Mouse (Mus musculus) thymus, adult 2 months (tissue): ENCODE data around the gene Srgap1.

Source experiments
- CTCF ChIP-seq: fragments of 200-500 bp; IDR thresholded peaks from 2 replicates; pipeline ENCODE4 v1.5.1; 2012; ENCODE audit warnings: mild to moderate bottlenecking, control low read depth, low read length, moderate library complexity, borderline replicate concordance; ENCODE audit not compliant: control insufficient read depth, poor library complexity, insufficient read depth; ENCODE audit errors: extremely low read depth
- POLR2A ChIP-seq: fragments of 200-500 bp; IDR thresholded peaks from 2 replicates; pipeline ENCODE4 v1.6.1; 2012; ENCODE audit warnings: mild to moderate bottlenecking, low read length, control low read depth, moderate library complexity; ENCODE audit not compliant: control insufficient read depth, poor library complexity, insufficient read depth; ENCODE audit errors: extremely low read depth

DNA sequence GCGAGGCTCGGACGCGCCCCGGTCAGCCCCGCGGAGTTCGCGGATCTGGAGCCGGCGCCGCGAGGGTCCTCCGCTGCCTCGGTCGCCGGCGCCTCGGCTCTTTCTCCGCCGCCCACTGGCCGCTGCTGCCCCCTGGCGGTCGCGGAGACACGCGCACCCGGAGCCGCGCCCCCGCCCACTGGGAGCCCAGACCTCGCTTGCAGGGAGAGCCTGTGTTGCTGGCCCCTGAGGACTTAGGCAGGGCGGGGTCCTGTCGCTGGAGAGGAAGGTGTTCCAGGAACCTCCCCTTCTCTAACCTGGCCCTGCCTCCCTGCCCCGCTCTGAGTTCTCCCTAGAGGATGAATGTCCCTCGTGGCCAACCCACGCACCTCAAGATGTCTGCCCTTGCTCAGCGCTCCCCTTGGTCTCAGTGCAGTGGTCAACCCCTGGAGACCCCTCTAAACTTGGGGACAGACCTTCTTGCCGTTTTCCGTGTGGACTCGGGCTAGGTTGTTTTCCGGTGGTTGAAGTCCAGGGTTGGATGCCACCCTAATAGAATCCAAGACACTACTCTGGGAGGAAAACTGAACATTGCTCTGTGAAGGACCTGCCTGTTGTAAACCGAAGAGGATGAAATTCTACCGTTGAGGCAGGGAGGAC, 731 bp upstream of the Srgap1 start:
- TF ChIP-seq POLR2A (no peak), CTCF (peak; percentile 96)
